Comparison of ENCODE assay signal across 8 mouse cellular contexts in the genomic region with DNA sequence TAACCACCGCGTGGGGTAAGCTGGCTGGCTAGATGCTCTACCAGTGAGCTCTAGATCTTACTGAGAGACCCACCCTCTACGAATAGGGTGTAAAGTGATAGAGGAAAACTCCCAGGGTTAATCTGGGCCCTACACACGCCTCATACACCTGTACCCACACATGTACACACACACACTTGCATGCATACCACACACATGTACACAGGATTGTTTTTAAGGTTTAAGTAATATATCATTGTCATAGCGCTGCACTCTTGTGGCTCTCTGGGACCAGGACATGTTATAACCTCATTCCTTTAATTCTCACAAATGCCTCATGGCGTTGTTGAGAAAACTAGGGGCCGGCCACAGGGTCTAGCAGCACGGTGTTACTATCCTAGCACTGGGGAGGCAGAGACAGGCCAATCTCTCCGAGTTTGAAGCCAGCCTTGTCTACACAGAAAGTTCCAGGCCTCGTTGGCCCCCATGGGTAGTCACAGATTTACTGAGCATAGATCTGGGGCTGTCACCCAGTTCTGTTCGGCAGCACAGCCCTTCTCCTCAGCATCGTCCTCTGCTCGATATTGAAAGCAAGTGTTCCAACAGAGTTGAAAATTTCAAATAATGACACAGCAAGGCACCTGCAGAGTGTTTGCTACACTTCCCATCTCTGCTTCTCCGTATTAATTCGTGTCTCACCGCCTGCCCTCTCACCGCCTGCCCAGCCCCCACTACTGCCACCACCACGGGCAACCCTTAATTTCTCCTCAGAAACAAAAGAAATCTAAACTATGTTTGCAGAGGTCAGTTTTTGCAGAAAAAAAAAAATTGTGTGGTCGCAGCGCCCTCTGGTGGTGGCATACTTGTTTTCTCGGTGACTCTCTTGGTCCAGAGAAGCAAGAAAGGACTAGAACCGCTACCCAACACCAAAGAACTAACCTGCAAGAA. TPM values are rescaled to one million over a fixed set of nuclear protein-coding genes. Genes with fewer than 3 reads are reported as not detected.
DNase-seq lines count a peak whose midpoint lies in the region; ATAC-seq lines count a peak whose summit lies in the region.

No protein-coding gene starts in this region.

- intact Hi-C loops in left cerebral cortex, postnatal 14 days (cut with DNase I) = loop anchor here (1.0 to 5.0 kb wide), 3 partner anchors 148 to 321 kb away; a partner anchor contains a TSS

- DNase-seq in testis, postnatal 10 days (ENCODE audit: low spot score) = peak; percentile 89
- no peak for DNase-seq in testis, postnatal 14 days (ENCODE audit: low spot score)
- DNase-seq in cerebellum, postnatal 10 days = peak; percentile 81 to 88
- DNase-seq in frontal cortex, postnatal 14 days (ENCODE audit: low spot score in 2 of 2) = peak; percentile 33 to 70
- DNase-seq in left cerebral cortex, postnatal 14 days (ENCODE audit: low spot score in 2 of 2) = peak; percentile 30 to 69
- DNase-seq in midbrain, embryonic 11.5 days (ENCODE audit: low spot score, missing footprints) = peak; percentile 98
- DNase-seq in spleen, adult 18-20 months = peak; percentile 10 to 62

- no peaks in the 10 kb centered on the region for H3K27me3 ChIP-seq in hindbrain, embryonic 15.5 days
- H3K27me3 ChIP-seq in midbrain, embryonic 11.5 days (ENCODE audit: control insufficient read depth, insufficient read depth, low read length) = no peaks in the 10 kb centered on the region

- 50% methylated on average over 22 of the region's 22 CpGs for WGBS in hindbrain, embryonic 15.5 days
- 49% methylated on average over 22 of the region's 22 CpGs for WGBS in midbrain, embryonic 11.5 days

- H3K9me3 ChIP-seq in hindbrain, embryonic 15.5 days = no peaks in the 10 kb centered on the region
- H3K9me3 ChIP-seq in midbrain, embryonic 11.5 days (ENCODE audit: control insufficient read depth, low read length) = no peaks in the 10 kb centered on the region

- H3K4me2 ChIP-seq in hindbrain, embryonic 15.5 days = peak overlapping the region; percentile 48
- no peak overlapping the region for H3K4me2 ChIP-seq in midbrain, embryonic 11.5 days

- H3K9ac ChIP-seq in hindbrain, embryonic 15.5 days = peak overlapping the region; percentile 17; the same call in 1 of the 2 replicates
- H3K9ac ChIP-seq in midbrain, embryonic 11.5 days (ENCODE audit: low read length) = no peak overlapping the region

- 0 out of 2 replicates have a peak, but pooled peaks cover 4% of the 10 kb centered on the region for H3K4me1 ChIP-seq in hindbrain, embryonic 15.5 days (replicated peaks)
- no peaks in the 10 kb centered on the region for H3K4me1 ChIP-seq in midbrain, embryonic 11.5 days (ENCODE audit: control insufficient read depth, insufficient read depth, low read length)

- peak; percentile 49; the same call in 1 of the 2 replicates for ATAC-seq in hindbrain, embryonic 15.5 days (ENCODE audit: low FRiP score, low read depth)
- peak; percentile 51; the same call in 1 of the 2 replicates for ATAC-seq in midbrain, embryonic 11.5 days (ENCODE audit: low FRiP score)

- H3K4me3 ChIP-seq in hindbrain, embryonic 15.5 days = peak overlapping the region; percentile 15; the same call in 1 of the 2 replicates
- no peak overlapping the region for H3K4me3 ChIP-seq in midbrain, embryonic 11.5 days (ENCODE audit: low read depth, low read length)

- no peak overlapping the region for H3K27ac ChIP-seq in hindbrain, embryonic 15.5 days (replicated peaks)
- no peak overlapping the region for H3K27ac ChIP-seq in midbrain, embryonic 11.5 days (ENCODE audit: low read depth, low read length)

- no peaks in the 10 kb centered on the region for H3K36me3 ChIP-seq in hindbrain, embryonic 15.5 days
- H3K36me3 ChIP-seq in midbrain, embryonic 11.5 days (ENCODE audit: control insufficient read depth, insufficient read depth, low read length) = no peaks in the 10 kb centered on the region

RNA-seq across cellular contexts. Expression of a gene that starts 17.5 kb away (rescaled TPM):
- polyA plus RNA-seq in hindbrain, embryonic 15.5 days (2015; fragmentation: Nextera tagmentation; extraction: Ambion mirVana) = 32.3 and 34.8 TPM in 2 replicates
- total RNA-seq in left cerebral cortex, postnatal 14 days (2021) = 10 to 100 TPM; 15.0 to 15.2 TPM
- polyA plus RNA-seq in midbrain, embryonic 11.5 days (2014; fragmentation: Nextera tagmentation; extraction: Ambion mirVana) = 57.4 and 59.2 TPM in 2 replicates

RNA-seq across cellular contexts. Expression of a gene that starts 32.7 kb away (rescaled TPM):
- polyA plus RNA-seq in hindbrain, embryonic 15.5 days (2015; fragmentation: Nextera tagmentation; extraction: Ambion mirVana) = 81.0 and 84.4 TPM in 2 replicates
- total RNA-seq in left cerebral cortex, postnatal 14 days (2021) = 10 to 100 TPM; 36.6 to 42.2 TPM
- 63.3 and 69.3 TPM in 2 replicates for polyA plus RNA-seq in midbrain, embryonic 11.5 days (2014; fragmentation: Nextera tagmentation; extraction: Ambion mirVana)
